Mouse (Mus musculus): ENCODE data around the gene Glb1l2. TPM values are rescaled to one million over a fixed set of nuclear protein-coding genes. Genes with fewer than 3 reads are reported as not detected.

Gene Glb1l2
- under 1 TPM; 0.16 to 0.75 TPM for polyA plus RNA-seq (2017; shearing (Covaris generic))

DNA sequence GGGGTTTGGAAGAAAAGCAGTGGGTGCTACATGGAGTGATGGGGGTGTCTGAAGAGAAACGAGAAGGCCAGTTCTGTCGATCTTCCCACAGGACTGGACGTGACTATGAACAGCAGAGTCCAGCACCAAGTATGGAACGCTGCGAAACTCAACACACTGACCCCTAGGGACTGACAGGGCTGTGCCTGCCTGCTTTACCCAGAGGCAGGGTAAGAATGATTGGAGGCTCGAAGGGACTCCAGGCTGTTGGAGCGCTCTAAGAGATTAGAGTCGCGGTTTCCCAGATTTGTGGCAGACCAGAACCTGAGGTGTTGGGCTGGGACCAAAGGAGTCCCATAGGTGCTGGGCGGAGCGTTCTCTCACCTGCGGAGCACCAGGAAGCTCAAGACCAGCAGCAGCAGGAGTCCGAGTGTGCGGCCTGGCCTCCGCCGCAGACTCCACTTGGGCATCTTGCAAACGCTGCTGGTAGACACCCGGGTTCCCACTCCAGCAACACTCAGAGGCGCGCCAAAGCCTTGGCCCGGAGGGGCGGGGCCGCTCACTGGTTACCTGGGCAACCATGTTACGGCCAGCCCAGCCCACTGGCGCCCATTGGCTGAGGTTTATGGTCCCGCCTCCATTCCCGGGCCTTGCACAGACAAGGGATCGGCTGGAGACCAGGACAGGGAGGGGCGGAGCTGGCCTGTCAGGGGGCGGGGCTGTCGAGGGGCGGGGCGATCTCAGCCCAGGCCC, at the start of gene Glb1l2:
Gene Glb1l2 (minus strand): TSS at position 534 of the 732 bp plus-strand sequence.

GRCm38 (mm10) chr9:26733206-26733891, 72.9 kb downstream of the Glb1l2 start, which contains the start of gene B3gat1:
Gene B3gat1 (plus strand): TSS chr9:26733728.

Other genes starting within 250 kb of the Glb1l2 start
- under 1 TPM in 1 of 2 experiments, not detected in 1; 0.10 TPM for gene B3gat1, start 72.7 kb downstream of the Glb1l2 start, polyA plus RNA-seq (2017; shearing (Covaris generic))
- gene Glb1l3, start 54.4 kb upstream of the Glb1l2 start, polyA plus RNA-seq (2017; shearing (Covaris generic)) = 1 to 10 TPM in 1 of 2 experiments, under 1 TPM in 1; 0.16 to 2.1 TPM
- gene Gm1110, start 116.6 kb upstream of the Glb1l2 start, polyA plus RNA-seq (2017; shearing (Covaris generic)) = under 1 TPM; 0.25 to 0.34 TPM
- gene Acad8, start 193.1 kb upstream of the Glb1l2 start, polyA plus RNA-seq (2017; shearing (Covaris generic)) = 10 to 100 TPM; 27.7 to 29.2 TPM
- gene Thyn1, start 193.2 kb upstream of the Glb1l2 start, polyA plus RNA-seq (2017; shearing (Covaris generic)) = 10 to 100 TPM; 74.3 to 82.8 TPM
- gene Vps26b, start 223.6 kb upstream of the Glb1l2 start, polyA plus RNA-seq (2017; shearing (Covaris generic)) = 10 to 100 TPM; 53.4 to 68.9 TPM
- gene Ncapd3, start 223.7 kb upstream of the Glb1l2 start, polyA plus RNA-seq (2017; shearing (Covaris generic)) = 10 to 100 TPM; 24.6 to 37.3 TPM

All from inflammation-experienced regulatory T-cells (primary cell).